Mouse (Mus musculus): ENCODE data around the gene Son.

DNA sequence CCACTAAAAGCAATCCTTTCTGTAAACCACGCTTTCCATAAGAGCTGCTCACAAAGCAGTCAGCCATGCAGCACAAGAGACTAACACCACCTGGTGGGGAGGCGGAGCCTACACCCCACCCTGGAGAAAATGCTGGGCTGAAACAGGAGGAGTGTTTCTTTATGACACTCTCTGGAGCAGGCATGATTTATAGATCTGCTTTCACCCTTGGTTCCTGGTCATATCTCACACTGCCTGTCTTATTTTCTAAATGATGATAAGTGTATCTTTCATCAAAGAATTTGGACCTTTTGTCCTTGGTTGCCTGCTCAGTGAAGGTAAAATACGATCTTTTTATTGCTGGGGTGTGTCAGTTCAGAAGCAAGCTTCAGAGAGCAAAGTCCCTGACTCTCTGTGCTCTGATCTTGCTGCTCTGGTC, 55.5 kb downstream of the Son start:
- no peak for TF ChIP-seq CTCF (IDR thresholded peaks at IDR 0.05; ENCODE audit: insufficient read depth, low read length)
- TF ChIP-seq POLR2A (IDR thresholded peaks at IDR 0.05; ENCODE audit: borderline replicate concordance, extremely low read depth, low read depth, low read length): no peak

Data from lung, adult 2 months (tissue).